Mouse (Mus musculus) brain, embryonic 14.5 days (tissue): ENCODE measurements around the gene Sf3b4.

Experiments used
- CTCF ChIP-seq: fragments of 200-500 bp; IDR thresholded peaks from 2 replicates; pipeline ENCODE4 v1.5.1; 2012; ENCODE audit warnings: inconsistent platforms, mild to moderate bottlenecking, moderate library complexity, borderline replicate concordance; ENCODE audit not compliant: insufficient read depth, insufficient read length; ENCODE audit errors: extremely low read depth
- POLR2A ChIP-seq: fragments of 200-500 bp; IDR thresholded peaks from 2 replicates; pipeline ENCODE4 v1.6.1; 2012; ENCODE audit warnings: mild to moderate bottlenecking, inconsistent platforms, borderline replicate concordance; ENCODE audit not compliant: poor library complexity, insufficient read depth, insufficient read length, severe bottlenecking; ENCODE audit errors: extremely low read depth

DNA sequence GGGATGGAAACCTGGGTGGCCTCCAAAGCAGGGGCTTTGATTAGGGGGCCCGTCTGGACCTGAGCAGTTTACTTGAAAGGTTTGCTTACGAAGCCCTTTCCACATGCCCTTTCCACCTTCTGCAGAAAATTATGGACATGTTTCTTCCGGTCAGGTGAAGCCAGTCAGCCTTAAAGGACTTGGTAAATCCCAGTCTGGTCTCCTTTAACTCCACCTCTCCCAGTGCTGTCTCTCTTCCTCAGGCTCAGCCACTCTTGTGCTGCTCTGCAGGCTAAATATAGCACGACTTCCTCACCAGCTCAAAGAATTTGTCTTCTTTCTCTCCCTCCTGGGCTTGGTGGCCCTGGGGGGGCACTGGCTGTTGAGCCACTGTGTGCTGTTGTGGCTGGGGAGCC is 10.2 kb downstream of the Sf3b4 start:
- TF ChIP-seq POLR2A (no peak), CTCF (no peak)
